Mouse (Mus musculus): ENCODE results near the gene Ccl12. TPM values are rescaled to one million over a fixed set of nuclear protein-coding genes. Genes with fewer than 3 reads are reported as not detected.

Gene Ccl12
- polyA plus RNA-seq, 1 experiment from 2014 or later, result 12.9 TPM

GRCm38 (mm10) chr11:82116041-82116440, 14.4 kb downstream of the Ccl12 start:
- H3K4me2 ChIP-seq (replicated peaks; ENCODE audit: low read depth, low read length), result no peak overlapping the region
- no peak overlapping the region for H3K9ac ChIP-seq (replicated peaks; ENCODE audit: low read depth)
- no peak overlapping the region for H3K27ac ChIP-seq (ENCODE audit: low read length)
- 80% methylated on average over 3 of the region's 3 CpGs for WGBS
- H3K27me3 ChIP-seq (replicated peaks; ENCODE audit: insufficient read depth, low read length), result no peaks in the 10 kb centered on the region
- H3K4me1 ChIP-seq (ENCODE audit: insufficient read depth, low read depth, low read length), result no peaks in the 10 kb centered on the region
- ATAC-seq (no peak), DNase-seq (ENCODE audit: low spot score) (no peak)
- no peak overlapping the region for H3K4me3 ChIP-seq (ENCODE audit: low read depth, low read length)
- no peak for TF ChIP-seq CTCF (IDR thresholded peaks at IDR 0.05)
- TF ChIP-seq EP300 (IDR thresholded peaks at IDR 0.05), result no peak
- H3K9me3 ChIP-seq (ENCODE audit: low read length), result no peaks in the 10 kb centered on the region
- H3K36me3 ChIP-seq (ENCODE audit: insufficient read depth, low read length), result no peaks in the 10 kb centered on the region

GRCm38 (mm10) chr11:82132977-82133376, 31.3 kb downstream of the Ccl12 start:
- no peaks in the 10 kb centered on the region for H3K9me3 ChIP-seq (ENCODE audit: low read length)
- H3K27ac ChIP-seq (ENCODE audit: low read length), result no peak overlapping the region
- H3K4me3 ChIP-seq (ENCODE audit: low read depth, low read length), result no peak overlapping the region
- DNase-seq (ENCODE audit: low spot score) (no peak), ATAC-seq (no peak)
- 61% methylated on average over 1 of the region's 1 CpGs for WGBS
- no peak for TF ChIP-seq CTCF (IDR thresholded peaks at IDR 0.05)
- TF ChIP-seq EP300 (IDR thresholded peaks at IDR 0.05), result no peak
- H3K4me1 ChIP-seq (ENCODE audit: insufficient read depth, low read depth, low read length), result no peaks in the 10 kb centered on the region
- no peaks in the 10 kb centered on the region for H3K27me3 ChIP-seq (replicated peaks; ENCODE audit: insufficient read depth, low read length)
- H3K4me2 ChIP-seq (replicated peaks; ENCODE audit: low read depth, low read length), result no peak overlapping the region
- H3K9ac ChIP-seq (replicated peaks; ENCODE audit: low read depth), result no peak overlapping the region
- no peaks in the 10 kb centered on the region for H3K36me3 ChIP-seq (ENCODE audit: insufficient read depth, low read length)

GRCm38 (mm10) chr11:82136196-82136595, 34.6 kb downstream of the Ccl12 start:
- TF ChIP-seq EP300 (IDR thresholded peaks at IDR 0.05), result no peak
- TF ChIP-seq CTCF (IDR thresholded peaks at IDR 0.05), result no peak
- Histone ChIP-seq H3K36me3 (ENCODE audit: insufficient read depth, low read length) (no peaks in the 10 kb centered on the region), H3K27ac (ENCODE audit: low read length) (no peak overlapping the region), H3K4me3 (ENCODE audit: low read depth, low read length) (no peak overlapping the region), H3K9me3 (ENCODE audit: low read length) (no peaks in the 10 kb centered on the region), H3K27me3 (replicated peaks; ENCODE audit: insufficient read depth, low read length) (no peaks in the 10 kb centered on the region), H3K4me2 (replicated peaks; ENCODE audit: low read depth, low read length) (no peak overlapping the region), H3K9ac (replicated peaks; ENCODE audit: low read depth) (no peak overlapping the region), H3K4me1 (ENCODE audit: insufficient read depth, low read depth, low read length) (no peaks in the 10 kb centered on the region)
- no peak for DNase-seq (ENCODE audit: low spot score)
- WGBS, result 76% methylated on average over 2 of the region's 2 CpGs
- no peak for ATAC-seq

GRCm38 (mm10) chr11:82139492-82140094, 37.9 kb downstream of the Ccl12 start:
- ATAC-seq (peak; percentile 96), DNase-seq (ENCODE audit: low spot score) (peak; percentile 94)
- Histone ChIP-seq H3K36me3 (ENCODE audit: insufficient read depth, low read length) (no peaks in the 10 kb centered on the region), H3K27me3 (replicated peaks; ENCODE audit: insufficient read depth, low read length) (no peaks in the 10 kb centered on the region), H3K9ac (replicated peaks; ENCODE audit: low read depth) (no peak overlapping the region), H3K27ac (ENCODE audit: low read length) (no peak overlapping the region), H3K4me1 (ENCODE audit: insufficient read depth, low read depth, low read length) (no peaks in the 10 kb centered on the region), H3K4me3 (ENCODE audit: low read depth, low read length) (no peak overlapping the region), H3K9me3 (ENCODE audit: low read length) (no peaks in the 10 kb centered on the region), H3K4me2 (replicated peaks; ENCODE audit: low read depth, low read length) (no peak overlapping the region)
- WGBS, result 22% methylated on average over 7 of the region's 7 CpGs
- TF ChIP-seq CTCF (IDR thresholded peaks at IDR 0.05), result no peak
- TF ChIP-seq EP300 (IDR thresholded peaks at IDR 0.05), result 0 out of 2 replicates have a peak, but pooled peaks have one; percentile 43

Other genes with a start within 250 kb of the Ccl12 start
- not detected in 2 replicates for gene 5530401A14Rik, start 241.2 kb upstream of the Ccl12 start, polyA plus RNA-seq (2015; fragmentation: Nextera tagmentation; extraction: Ambion mirVana)
- 0.05 and 0.06 TPM in 2 replicates for gene Asic2, start 133.4 kb upstream of the Ccl12 start, polyA plus RNA-seq (2015; fragmentation: Nextera tagmentation; extraction: Ambion mirVana)
- 3.4 and 12.1 TPM in 2 replicates for gene Ccl2, start 66.3 kb upstream of the Ccl12 start, polyA plus RNA-seq (2015; fragmentation: Nextera tagmentation; extraction: Ambion mirVana)
- gene Gm17268, start 63.3 kb upstream of the Ccl12 start, polyA plus RNA-seq (2015; fragmentation: Nextera tagmentation; extraction: Ambion mirVana), result not detected in 2 replicates
- gene Ccl7, start 56.1 kb upstream of the Ccl12 start, polyA plus RNA-seq (2015; fragmentation: Nextera tagmentation; extraction: Ambion mirVana), result 3.4 and 8.1 TPM in 2 replicates
- gene Ccl11, start 44.0 kb upstream of the Ccl12 start, polyA plus RNA-seq (2015; fragmentation: Nextera tagmentation; extraction: Ambion mirVana), result 26.6 and 31.3 TPM in 2 replicates
- 0.25 TPM in 1 of 2 replicates, not detected in the other for gene Ccl8, start 13.3 kb downstream of the Ccl12 start, polyA plus RNA-seq (2015; fragmentation: Nextera tagmentation; extraction: Ambion mirVana)
- not detected in 2 replicates for gene Ccl1, start 203.8 kb downstream of the Ccl12 start, polyA plus RNA-seq (2015; fragmentation: Nextera tagmentation; extraction: Ambion mirVana)

All from lung, postnatal 0 days (tissue).